Mouse (Mus musculus): ENCODE measurements at regions not wholly inside any gene's neighbourhood (a gene's known extent, or its start where the extent isn't known, plus 50 kb on each side); places are given as distances from the start of the nearest gene placed in this dataset.

DNA sequence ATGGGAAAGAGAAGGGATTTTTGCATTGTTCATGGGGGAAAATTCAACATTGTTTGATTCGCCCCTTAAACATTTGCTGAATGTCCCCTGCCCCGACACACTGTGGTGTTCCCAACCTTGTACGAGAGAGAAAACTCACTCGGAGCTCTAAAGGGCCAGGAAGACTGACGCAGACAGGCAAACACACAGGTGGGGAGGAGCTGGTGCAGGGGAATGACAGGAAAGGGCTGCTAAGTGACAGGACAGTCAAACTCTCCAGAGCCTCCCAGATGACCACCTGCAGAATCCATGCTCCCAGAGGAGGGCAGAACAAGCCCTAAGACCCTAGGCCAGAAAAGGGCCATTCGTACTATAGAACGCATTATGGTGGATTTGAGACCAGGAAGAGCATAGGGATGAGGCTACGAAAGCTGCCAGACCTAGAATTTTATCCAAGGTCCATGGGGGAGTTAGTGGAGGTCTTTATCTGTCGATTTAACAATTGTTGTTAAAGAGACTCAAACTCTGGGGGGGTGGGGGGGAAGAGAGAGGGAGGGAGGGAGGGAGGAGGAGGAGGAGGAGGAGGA, 94.6 kb upstream of the Pabpc6 start:
- no peak for DNase-seq (ENCODE audit: low spot score)

GRCm38 (mm10) chr17:9763110-9763509, 93.6 kb upstream of the Pabpc6 start:
- DNase-seq (ENCODE audit: low spot score): no peak

GRCm38 (mm10) chr17:9762436-9762835, 92.9 kb upstream of the Pabpc6 start:
- DNase-seq (ENCODE audit: low spot score): no peak

GRCm38 (mm10) chr17:9760706-9761059, 91.2 kb upstream of the Pabpc6 start:
- DNase-seq (ENCODE audit: low spot score): no peak

- no peak for DNase-seq (ENCODE audit: low spot score)
Measured at GRCm38 (mm10) chr17:9760026-9760705, 90.6 kb upstream of the Pabpc6 start.

DNA sequence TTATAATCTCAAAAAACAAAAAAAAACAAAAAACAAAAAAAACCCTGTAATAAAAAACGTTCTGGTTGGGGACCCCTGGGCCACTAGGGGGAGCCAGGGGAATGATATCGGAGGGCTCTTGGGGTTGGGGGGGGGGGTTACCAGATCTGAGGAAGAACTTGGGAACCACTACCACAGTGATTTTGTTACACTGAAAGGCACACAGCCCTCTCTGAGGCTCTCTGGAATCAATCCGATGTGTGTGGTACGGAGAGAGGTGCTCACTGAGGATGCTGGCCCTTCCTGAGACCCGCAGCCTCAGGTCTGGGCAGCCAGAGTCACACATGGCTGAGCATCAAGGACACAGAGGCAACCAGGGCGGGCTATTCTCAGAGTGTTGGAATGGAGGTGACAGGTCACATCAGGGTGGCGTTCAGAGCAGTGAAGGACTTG, 89.9 kb upstream of the Pabpc6 start:
- DNase-seq (ENCODE audit: low spot score): no peak

- no peak for DNase-seq (ENCODE audit: low spot score)
Measured at GRCm38 (mm10) chr17:9757725-9758251, 88.3 kb upstream of the Pabpc6 start.

DNA sequence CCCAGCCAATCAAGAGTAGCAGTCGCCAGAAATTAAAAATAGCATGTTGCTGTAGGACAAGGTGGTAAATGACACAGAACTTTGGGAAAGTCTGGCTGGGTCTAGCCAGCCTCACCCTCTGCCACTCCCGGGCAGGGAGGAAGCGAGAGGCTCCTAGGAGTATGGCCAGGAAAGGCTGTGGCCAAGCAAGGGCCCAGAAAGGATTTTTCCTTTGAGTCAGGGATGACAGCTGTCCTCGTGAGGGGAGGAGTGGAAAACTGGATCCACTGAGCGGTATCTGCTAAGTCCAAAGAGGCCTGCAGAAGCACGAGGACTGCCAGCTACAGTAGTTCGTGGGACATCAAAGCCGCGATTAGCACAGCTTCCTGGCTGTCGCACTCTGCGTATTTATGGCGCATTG, 87.2 kb upstream of the Pabpc6 start:
- no peak for DNase-seq (ENCODE audit: low spot score)

- no peak for DNase-seq (ENCODE audit: low spot score)
Measured at GRCm38 (mm10) chr17:9756196-9756595, 86.7 kb upstream of the Pabpc6 start.

- DNase-seq (ENCODE audit: low spot score): no peak
Measured at GRCm38 (mm10) chr17:9755576-9755975, 86.1 kb upstream of the Pabpc6 start.

- no peak for DNase-seq (ENCODE audit: low spot score)
Measured at GRCm38 (mm10) chr17:9754884-9755405, 85.4 kb upstream of the Pabpc6 start.

DNA sequence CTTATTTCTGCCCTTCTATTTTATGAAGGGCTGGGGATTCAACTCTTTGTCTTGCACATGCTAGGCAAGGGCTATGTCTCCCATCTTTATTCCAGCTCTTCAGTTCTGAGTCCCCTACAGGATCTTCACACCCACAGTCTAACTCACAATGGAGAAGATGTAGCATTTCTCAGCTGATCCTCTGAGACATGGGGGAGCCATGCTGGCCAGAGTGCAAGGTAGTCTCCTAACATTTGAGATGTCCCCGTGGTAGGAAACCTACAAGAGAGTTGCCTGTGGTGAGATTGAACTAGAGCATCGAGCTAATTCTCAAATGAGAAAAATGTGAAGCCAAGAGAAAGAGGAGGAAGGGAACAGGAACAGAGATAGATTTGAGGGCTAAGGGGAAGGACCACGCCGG, 83.3 kb upstream of the Pabpc6 start:
- DNase-seq (ENCODE audit: low spot score): no peak

- DNase-seq (ENCODE audit: low spot score): no peak
Measured at GRCm38 (mm10) chr17:9751348-9752170, 82.0 kb upstream of the Pabpc6 start.

- no peak for DNase-seq (ENCODE audit: low spot score)
Measured at GRCm38 (mm10) chr17:9750046-9750445, 80.5 kb upstream of the Pabpc6 start.

DNA sequence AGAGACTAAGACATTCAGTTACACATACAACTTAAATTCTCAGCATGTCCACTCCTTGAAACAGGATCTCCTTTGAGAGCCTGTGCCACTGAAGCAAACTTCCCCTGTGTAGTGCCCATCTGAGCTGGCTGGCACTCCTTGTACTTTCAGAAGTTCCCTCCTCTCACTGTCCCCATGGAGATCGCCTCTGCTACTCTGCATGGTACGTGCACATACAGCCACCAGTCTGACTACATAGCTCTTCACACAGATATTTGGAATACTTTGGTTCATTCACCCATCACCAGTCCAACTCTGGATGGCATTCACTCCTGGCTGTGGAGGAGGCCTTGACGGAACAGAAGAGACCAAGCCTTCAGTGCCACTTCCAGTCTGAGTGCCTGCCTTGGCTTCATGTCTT, 79.8 kb upstream of the Pabpc6 start:
- no peak for DNase-seq (ENCODE audit: low spot score)

DNA sequence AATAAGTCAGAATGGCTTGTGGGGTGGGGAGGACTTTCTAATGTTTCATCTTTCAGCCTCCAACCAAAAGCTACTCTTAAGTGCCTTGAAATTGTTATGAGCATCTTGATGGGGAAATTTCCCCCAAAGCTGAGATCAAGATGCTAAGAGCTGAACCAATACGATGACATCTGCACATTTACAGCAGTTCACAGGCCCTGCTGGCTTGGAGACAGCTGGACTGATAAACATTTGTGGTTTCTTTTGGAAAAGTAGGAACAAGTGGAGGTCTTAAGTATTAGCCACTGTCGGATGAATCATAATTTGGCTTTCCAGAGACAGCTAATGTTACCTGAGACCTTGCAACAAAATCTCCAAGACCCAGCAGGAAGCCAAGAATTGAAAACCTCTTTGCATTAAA, 78.4 kb upstream of the Pabpc6 start:
- DNase-seq (ENCODE audit: low spot score): no peak

- no peak for DNase-seq (ENCODE audit: low spot score)
Measured at GRCm38 (mm10) chr17:9743342-9743741, 73.8 kb upstream of the Pabpc6 start.

- no peak for DNase-seq (ENCODE audit: low spot score)
Measured at GRCm38 (mm10) chr17:9741321-9741720, 71.8 kb upstream of the Pabpc6 start.

GRCm38 (mm10) chr17:9729020-9729419, 59.5 kb upstream of the Pabpc6 start:
- DNase-seq (ENCODE audit: low spot score): no peak

DNA sequence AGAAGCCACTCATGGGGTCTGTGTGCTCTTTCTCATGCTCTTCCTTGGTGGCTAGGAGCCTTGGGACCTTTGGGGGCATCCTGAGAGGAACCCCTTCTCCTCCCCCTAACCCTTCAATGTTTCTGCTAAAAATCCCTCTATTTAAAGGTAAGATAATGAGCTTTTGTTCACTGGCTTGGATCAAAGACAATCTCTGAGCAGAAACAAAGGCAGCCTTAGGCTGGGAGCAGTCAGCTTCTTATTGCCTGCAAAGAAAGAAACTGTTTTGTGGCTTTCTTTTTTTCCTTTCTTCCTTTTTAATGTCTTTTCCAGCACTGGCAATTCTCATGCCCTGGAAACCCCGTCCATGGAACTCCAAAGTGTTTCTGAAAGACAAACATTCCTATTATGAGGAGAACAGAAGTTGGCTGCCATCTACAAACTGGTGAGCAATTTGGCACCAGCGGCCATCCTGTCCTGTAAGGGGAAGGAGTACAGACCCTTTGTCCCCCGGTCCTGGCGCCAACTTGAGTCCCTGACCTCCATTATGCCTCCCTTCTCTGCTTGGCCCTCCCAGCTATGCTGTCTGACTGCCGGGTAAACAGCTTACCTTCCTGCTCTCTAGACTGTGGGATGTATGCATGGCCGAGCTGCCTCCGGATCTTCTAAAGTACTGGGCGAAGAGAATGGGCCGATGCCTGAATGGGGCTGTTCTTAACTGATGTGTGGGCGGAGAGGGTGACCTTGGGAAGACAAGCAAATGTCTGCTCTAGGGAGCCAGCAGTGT, 56.4 kb upstream of the Pabpc6 start:
- DNase-seq (ENCODE audit: low spot score): no peak

GRCm38 (mm10) chr17:9723484-9723883, 54.0 kb upstream of the Pabpc6 start:
- no peak for DNase-seq (ENCODE audit: low spot score)

DNA sequence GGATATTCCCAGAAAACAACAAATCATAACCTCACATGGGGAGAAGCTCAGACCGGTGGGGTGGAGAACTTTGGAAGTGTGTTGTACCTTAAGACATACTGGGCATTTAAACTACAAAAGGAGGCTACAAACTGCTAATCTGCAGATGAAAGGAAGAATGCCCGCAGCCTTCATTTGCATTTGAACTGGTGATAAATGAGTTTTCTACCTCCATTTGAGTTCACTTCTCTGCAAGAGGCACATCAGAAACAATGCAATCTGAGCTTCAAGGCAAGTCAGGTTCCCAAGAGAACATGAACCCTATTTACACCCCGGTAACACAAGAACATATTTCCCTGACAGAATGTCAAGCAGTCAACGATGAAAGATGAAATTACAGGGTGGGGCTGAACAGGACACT, 53.2 kb upstream of the Pabpc6 start:
- DNase-seq (ENCODE audit: low spot score): no peak

Data from spleen, adult 12 weeks (tissue).